Mouse (Mus musculus) retina, postnatal 1 day (tissue): ENCODE results near the gene Mthfd1l.

Experiments used
- DNase-seq: peaks from one replicate; pipeline ENCODE4 v3.0.0-alpha.2; 2012

Mthfd1l gene

GRCm38 (mm10) chr10:3978326-3978725 lies 5.4 kb downstream of the Mthfd1l start:
- DNase-seq, result peak; percentile 43

- no peak for DNase-seq
Measured at GRCm38 (mm10) chr10:3978792-3979488, 6.0 kb downstream of the Mthfd1l start.

GRCm38 (mm10) chr10:3980231-3980630 lies 7.3 kb downstream of the Mthfd1l start:
- no peak for DNase-seq

- DNase-seq, result no peak
Measured at GRCm38 (mm10) chr10:3990295-3990883, 17.5 kb downstream of the Mthfd1l start.

- no peak for DNase-seq
Measured at GRCm38 (mm10) chr10:3993365-3994102, 20.6 kb downstream of the Mthfd1l start.

DNA sequence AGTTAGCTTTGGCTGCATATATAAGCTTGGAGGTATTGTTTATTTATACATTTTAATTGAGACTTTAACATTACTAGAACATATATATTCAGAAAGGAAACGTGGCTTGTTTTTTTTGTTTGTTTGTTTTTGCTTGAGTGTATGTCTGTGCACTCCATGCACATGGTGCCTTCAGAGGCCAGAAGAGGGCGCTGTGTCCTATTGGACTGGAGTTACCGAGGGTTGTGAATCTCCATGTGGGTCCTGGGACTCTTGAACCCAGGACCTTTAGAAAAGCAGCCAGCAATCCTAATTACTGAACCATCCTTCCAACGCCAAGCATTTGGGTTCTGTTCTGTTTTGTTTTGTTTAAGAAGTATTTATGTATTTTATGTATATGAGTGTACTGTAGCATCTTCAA lies 22.4 kb downstream of the Mthfd1l start:
- DNase-seq, result no peak

GRCm38 (mm10) chr10:3996170-3996876 lies 23.4 kb downstream of the Mthfd1l start:
- peak; percentile 87 for DNase-seq

DNA sequence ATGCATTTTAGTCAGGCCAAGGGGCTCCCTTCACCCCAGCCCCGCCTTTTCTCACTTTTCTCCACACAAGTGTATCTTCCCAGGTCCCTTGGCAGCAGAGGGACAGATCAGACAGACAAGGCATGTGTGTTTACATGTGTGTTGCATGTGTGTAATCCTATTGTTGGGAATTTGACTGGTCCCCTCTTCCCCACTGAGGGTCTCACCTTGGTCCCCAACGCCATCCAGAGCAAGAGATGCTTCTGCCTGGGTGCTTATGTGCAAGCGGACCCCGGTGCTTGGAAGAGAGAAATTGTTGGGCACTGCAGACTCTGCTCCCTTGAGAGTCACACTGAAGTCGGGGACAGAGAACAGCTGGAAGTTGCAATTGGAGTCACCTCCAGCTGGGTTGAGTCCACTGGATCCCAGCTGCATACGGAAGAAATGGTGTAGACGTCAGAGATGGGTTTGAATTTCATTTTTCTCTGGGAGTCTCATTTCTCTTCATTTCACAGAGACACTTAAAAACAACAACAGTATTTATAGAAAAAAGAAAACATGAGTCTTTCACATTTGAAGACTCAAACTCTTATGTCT lies 25.0 kb downstream of the Mthfd1l start:
- no peak for DNase-seq

GRCm38 (mm10) chr10:4002711-4003110 lies 29.8 kb downstream of the Mthfd1l start:
- DNase-seq, result no peak

DNA sequence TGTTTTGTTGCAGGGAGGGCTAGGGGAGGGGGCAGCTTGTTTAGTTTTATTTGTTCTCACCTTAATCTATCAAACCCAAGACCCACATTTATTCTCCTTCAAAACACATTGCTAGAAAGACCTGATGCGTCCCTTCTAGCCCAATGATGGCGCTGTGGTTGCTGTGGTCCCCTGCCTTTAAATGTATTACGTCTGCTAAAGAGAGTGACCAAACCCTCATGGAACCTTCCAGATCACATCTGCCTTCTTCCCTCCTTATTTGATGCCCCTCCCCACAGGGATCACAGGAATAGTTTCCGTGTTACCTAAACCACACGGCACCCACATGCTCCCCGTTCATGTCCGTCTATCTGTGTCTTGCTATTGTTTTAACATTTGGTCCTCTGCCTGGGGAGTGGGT lies 32.3 kb downstream of the Mthfd1l start:
- no peak for DNase-seq

GRCm38 (mm10) chr10:4006296-4007015 lies 33.5 kb downstream of the Mthfd1l start:
- DNase-seq, result no peak

GRCm38 (mm10) chr10:4022628-4023303 lies 49.8 kb downstream of the Mthfd1l start:
- no peak for DNase-seq

DNA sequence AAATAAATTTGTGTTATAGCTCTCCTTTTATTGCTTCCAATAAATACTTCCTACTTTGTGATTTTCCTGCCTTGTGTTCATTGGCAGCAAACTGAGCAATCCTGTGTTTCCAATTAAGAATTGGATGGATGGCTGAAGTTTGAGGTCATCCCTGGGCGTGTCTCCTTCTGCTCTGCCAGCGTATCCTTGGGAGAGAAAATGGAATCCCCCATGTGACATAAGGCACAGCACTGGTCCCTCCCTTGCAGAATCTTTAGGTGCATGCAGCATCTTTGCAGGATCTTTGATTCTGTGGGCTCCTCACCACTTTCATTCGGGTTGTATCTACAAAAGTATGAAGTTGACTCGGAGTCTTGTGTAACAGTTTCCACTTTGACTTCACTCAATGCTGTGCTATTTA lies 53.7 kb downstream of the Mthfd1l start:
- DNase-seq, result no peak

GRCm38 (mm10) chr10:4027466-4027865 lies 54.5 kb downstream of the Mthfd1l start:
- DNase-seq, result no peak

GRCm38 (mm10) chr10:4028851-4029442 lies 56.0 kb downstream of the Mthfd1l start:
- no peak for DNase-seq

DNA sequence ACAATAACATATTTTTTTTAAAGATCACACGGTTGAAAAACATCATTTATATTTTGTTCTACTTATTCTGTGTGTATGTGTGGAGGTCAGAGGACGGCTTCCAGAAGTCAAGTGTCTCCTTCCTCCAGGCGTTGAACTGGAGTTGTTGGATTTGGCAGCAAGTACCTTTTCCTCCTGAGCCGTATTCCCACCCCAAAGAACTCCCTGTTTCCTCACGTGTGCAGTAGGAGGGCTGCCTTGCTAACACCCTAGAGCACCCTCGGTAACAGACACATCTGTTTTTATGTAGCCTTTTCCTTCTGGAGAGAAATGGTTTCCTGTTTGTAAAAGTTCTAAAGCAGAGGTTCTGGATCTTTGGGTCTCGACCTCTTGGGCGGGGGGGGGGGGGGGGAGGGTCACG lies 60.8 kb downstream of the Mthfd1l start:
- DNase-seq, result no peak

DNA sequence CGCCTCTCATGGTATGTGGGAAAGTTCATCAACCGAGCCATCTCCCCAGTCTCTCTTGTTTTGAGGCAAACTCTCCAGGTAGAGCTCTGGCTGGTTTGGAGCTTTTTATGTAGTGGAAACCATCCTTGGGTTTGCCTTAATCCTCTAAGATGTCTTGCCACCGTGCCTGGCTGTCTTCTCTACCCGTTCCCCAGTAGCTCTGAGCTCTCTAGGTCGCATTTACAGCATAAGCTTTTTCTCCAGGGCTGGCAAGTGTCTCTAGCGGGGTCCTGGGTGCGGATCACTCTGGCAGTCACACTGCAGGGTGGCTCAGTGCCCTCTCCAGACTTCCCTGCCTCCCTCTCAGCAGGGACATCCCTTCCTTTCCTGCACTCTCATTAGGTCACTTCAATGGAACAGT lies 63.6 kb downstream of the Mthfd1l start:
- DNase-seq, result no peak

DNA sequence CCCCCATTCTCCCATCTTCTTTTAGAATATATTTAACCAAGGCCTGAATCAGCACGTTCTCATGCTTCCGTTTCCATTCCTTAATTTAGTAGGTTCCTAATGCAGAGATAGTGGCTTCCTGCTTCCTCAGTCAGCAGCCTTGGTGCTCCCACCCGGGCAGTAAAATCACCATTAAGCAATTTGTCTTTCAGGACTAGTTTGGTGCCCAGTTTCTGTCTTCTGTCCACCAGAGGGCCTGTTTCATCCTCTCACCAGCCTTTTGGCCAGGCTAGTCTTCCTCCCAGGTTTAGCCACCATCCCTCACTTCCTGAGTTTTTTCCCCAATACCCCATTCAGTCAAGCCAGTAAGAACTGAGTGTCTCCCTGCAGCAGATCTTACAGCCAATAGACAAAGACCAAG lies 64.1 kb downstream of the Mthfd1l start:
- no peak for DNase-seq

DNA sequence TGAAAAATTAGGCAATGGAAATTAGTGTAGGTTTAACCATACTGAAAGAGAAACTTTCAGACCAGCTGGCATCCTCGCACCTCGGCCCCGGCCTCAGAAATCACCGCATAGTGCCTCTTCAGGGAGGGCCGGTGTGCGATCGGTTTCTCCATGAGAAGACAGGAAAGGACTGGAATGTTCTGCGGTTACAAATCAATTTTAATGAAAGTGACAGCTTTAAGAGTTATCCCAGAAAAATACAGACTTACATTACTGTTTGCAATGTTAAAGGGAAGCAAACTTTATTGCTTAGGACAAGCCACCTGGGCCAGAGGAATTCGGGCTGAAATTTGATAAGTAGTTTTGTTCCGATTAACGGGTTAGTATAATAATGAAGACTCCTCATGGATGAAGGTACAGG lies 65.7 kb downstream of the Mthfd1l start:
- no peak for DNase-seq

DNA sequence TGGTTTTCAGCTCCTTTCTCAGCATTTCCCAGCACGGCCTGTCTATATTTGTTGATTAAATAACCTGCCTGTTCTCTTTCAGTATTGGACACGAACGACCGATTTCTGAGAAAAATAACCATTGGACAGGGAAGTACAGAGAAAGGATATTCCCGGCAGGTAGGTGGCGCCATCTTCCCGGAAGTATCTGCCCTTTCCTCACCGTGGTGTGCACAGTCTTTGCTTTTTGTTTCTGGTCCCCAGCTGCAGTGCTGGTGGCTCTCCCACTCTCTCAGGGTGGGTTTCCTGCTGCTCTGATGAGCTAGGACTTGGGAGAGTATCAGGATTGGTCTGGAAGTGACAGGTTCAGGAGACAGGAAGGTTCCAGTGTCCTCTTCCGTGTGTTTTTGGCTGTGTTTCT lies 68.8 kb downstream of the Mthfd1l start:
- peak; percentile 44 for DNase-seq

DNA sequence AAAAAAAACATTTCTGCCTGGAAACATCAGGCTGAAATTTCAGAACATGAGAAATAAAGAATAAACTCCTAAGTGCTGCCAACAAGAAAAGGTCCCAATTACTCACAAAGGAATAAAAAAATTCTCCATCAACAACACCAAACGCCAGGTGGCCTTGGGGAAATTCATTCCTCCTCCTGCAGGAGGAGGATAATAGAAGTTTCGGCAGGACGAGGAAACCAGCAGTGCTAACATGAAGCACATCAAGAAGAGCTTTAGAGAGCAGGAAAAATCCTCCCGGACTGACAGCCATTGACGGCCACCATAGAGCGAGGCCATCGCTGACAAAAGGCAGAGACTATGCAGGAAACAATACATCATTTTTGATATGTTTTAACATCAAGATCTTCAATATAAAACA lies 71.5 kb downstream of the Mthfd1l start:
- DNase-seq, result no peak
